Mouse (Mus musculus): ENCODE data around the gene Mmp14.

Gene Mmp14

GRCm38 (mm10) chr14:54431334-54432077 is at the start of gene Mmp14:
TSS of gene Mmp14 (plus strand) at chr14:54431612.
- TF ChIP-seq GATA4 (IDR thresholded peaks at IDR 0.05; ENCODE audit: insufficient replicate concordance, low read length): no peak

GRCm38 (mm10) chr14:54381816-54382215 is 49.6 kb upstream of the Mmp14 start:
- TF ChIP-seq GATA4 (IDR thresholded peaks at IDR 0.05; ENCODE audit: insufficient replicate concordance, low read length): no peak

- TF ChIP-seq GATA4 (IDR thresholded peaks at IDR 0.05; ENCODE audit: insufficient replicate concordance, low read length): no peak
Measured at GRCm38 (mm10) chr14:54382641-54383040, 48.8 kb upstream of the Mmp14 start.

- 0 out of 2 replicates have a peak, but pooled peaks have one; percentile 5 for TF ChIP-seq GATA4 (IDR thresholded peaks at IDR 0.05; ENCODE audit: insufficient replicate concordance, low read length)
Measured at GRCm38 (mm10) chr14:54383355-54383771, 48.0 kb upstream of the Mmp14 start.

GRCm38 (mm10) chr14:54384396-54384795 is 47.0 kb upstream of the Mmp14 start:
- no peak for TF ChIP-seq GATA4 (IDR thresholded peaks at IDR 0.05; ENCODE audit: insufficient replicate concordance, low read length)

- TF ChIP-seq GATA4 (IDR thresholded peaks at IDR 0.05; ENCODE audit: insufficient replicate concordance, low read length): no peak
Measured at GRCm38 (mm10) chr14:54385968-54386618, 45.3 kb upstream of the Mmp14 start.

GRCm38 (mm10) chr14:54387546-54387945 is 43.9 kb upstream of the Mmp14 start:
- no peak for TF ChIP-seq GATA4 (IDR thresholded peaks at IDR 0.05; ENCODE audit: insufficient replicate concordance, low read length)

GRCm38 (mm10) chr14:54390843-54391242 is 40.6 kb upstream of the Mmp14 start:
- TF ChIP-seq GATA4 (IDR thresholded peaks at IDR 0.05; ENCODE audit: insufficient replicate concordance, low read length): no peak

GRCm38 (mm10) chr14:54393794-54394193 is 37.6 kb upstream of the Mmp14 start:
- no peak for TF ChIP-seq GATA4 (IDR thresholded peaks at IDR 0.05; ENCODE audit: insufficient replicate concordance, low read length)

GRCm38 (mm10) chr14:54394309-54394708 is 37.1 kb upstream of the Mmp14 start:
- TF ChIP-seq GATA4 (IDR thresholded peaks at IDR 0.05; ENCODE audit: insufficient replicate concordance, low read length): no peak

- TF ChIP-seq GATA4 (IDR thresholded peaks at IDR 0.05; ENCODE audit: insufficient replicate concordance, low read length): no peak
Measured at GRCm38 (mm10) chr14:54396685-54397084, 34.7 kb upstream of the Mmp14 start.

- no peak for TF ChIP-seq GATA4 (IDR thresholded peaks at IDR 0.05; ENCODE audit: insufficient replicate concordance, low read length)
Measured at GRCm38 (mm10) chr14:54397872-54398527, 33.4 kb upstream of the Mmp14 start.

GRCm38 (mm10) chr14:54398528-54398916 is 32.9 kb upstream of the Mmp14 start:
- TF ChIP-seq GATA4 (IDR thresholded peaks at IDR 0.05; ENCODE audit: insufficient replicate concordance, low read length): no peak

- no peak for TF ChIP-seq GATA4 (IDR thresholded peaks at IDR 0.05; ENCODE audit: insufficient replicate concordance, low read length)
Measured at GRCm38 (mm10) chr14:54398921-54399382, 32.5 kb upstream of the Mmp14 start.

- no peak for TF ChIP-seq GATA4 (IDR thresholded peaks at IDR 0.05; ENCODE audit: insufficient replicate concordance, low read length)
Measured at GRCm38 (mm10) chr14:54401723-54402122, 29.7 kb upstream of the Mmp14 start.

Data from liver, adult (tissue).